Mouse (Mus musculus): Measurements from ENCODE around the gene Ttc34. TPM values are rescaled to one million over a fixed set of nuclear protein-coding genes. Genes with fewer than 3 reads are reported as not detected.

Ttc34 gene
- polyA plus RNA-seq (2012; ENCODE audit: low replicate concordance), result not detected in 2 replicates

DNA sequence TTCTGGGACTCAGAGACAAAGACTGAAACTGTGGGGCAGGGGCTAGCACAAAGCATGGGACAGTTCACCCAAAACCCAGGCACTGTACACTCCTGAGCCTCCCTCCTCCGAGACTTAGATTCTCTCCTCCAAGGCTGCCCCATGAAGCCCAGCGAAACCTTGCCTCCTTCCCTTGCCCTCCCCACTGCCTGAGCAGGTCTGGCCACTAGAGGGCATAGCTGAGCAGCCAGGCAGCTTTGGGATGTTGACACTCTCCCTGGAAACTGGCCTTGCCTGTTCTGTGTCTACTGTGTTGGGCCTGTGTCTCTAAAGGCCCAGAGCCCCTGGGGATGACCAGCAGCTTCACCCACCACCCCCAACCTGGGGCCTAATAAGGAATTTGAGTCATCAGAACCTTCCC lies at the start of gene Ttc34:
Gene Ttc34, plus strand, starts transcription at position 290 of the 400 bp plus-strand sequence.

DNA sequence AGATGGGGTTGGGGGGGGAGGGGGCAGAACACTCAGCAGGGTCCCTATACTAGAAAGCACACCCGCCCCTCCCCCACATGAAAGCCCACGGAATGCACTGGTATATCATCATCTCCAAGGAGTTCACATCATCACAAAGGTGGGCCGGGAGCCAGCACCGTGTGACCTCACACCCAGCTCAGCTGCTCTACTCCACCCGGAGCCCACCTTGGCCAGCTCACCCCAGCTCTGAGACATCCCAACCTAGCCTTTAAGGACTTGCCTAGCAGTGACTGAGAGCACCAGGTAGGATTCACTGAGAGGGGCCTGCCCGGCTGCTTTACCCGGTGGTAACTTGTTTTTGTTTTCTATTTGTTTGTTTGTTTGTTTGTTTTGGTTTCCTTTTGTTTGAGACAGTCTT lies 32.2 kb downstream of the Ttc34 start, which contains the start of gene Mmel1:
Gene Mmel1, plus strand, starts transcription at position 146 of the 400 bp plus-strand sequence.

DNA sequence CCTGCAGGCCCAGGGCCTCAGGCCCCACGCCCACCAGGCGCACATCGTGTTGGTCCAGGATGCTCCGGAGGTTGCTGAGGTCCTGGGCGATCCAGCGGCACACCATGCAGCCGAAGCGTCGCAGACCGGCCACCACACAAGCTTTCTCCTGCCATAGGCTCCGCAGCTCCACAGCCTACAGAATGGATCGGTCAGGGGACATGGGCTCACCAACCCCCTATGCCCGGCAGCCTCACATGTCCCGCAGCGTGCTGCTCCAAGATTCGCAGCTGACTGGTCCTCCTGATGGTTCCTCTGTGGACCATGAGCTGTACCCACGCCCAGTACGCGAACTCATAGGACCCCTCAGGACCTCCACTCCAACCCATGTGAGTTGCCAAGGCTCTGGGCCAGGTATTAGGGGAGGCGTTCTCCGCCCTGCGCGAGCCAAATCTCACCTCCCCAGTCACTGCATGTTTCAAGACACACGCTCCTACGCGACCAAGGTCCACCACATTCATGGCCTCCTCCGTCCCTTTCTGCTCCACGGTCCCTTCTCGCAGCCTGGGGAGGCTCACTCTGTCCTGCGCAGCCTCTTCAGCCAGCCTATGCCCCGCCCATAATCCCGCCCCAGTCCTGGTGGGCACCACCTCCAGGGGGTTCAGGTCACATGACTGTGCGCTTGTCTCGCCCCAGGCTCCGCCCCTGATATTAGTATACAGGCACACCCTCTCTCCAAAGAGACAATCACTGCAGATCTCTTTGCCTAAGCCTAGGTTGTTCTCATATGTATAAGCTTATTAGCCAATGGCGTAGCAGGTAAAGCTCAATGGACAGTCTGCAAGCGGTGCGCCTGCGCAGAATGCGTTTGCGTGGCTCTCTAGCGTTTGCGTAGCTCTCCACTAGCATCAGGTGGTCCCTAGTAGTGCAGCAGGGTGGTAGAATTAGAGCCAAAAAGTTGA lies 61.5 kb downstream of the Ttc34 start, which contains the start of gene Fam213b:
Gene Fam213b, minus strand, starts transcription at position 630 of the 941 bp plus-strand sequence.

Other genes starting within 250 kb of the Ttc34 start
- gene Prdm16, start 200.6 kb upstream of the Ttc34 start, polyA plus RNA-seq (2012; ENCODE audit: low replicate concordance), result 0.25 and 1.6 TPM in 2 replicates
- gene Actrt2, start 169.6 kb upstream of the Ttc34 start, polyA plus RNA-seq (2012; ENCODE audit: low replicate concordance), result not detected in 2 replicates
- gene Mmel1, start 32.1 kb downstream of the Ttc34 start, polyA plus RNA-seq (2012; ENCODE audit: low replicate concordance), result 0.24 TPM in 1 of 2 replicates, not detected in the other
- 3.5 and 11.7 TPM in 2 replicates for gene Fam213b, start 61.7 kb downstream of the Ttc34 start, polyA plus RNA-seq (2012; ENCODE audit: low replicate concordance)
- 12.7 and 106 TPM in 2 replicates for gene Tnfrsf14, start 91.1 kb downstream of the Ttc34 start, polyA plus RNA-seq (2012; ENCODE audit: low replicate concordance)
- 2.0 and 6.4 TPM in 2 replicates for gene Hes5, start 123.5 kb downstream of the Ttc34 start, polyA plus RNA-seq (2012; ENCODE audit: low replicate concordance)
- gene Pank4, start 126.7 kb downstream of the Ttc34 start, polyA plus RNA-seq (2012; ENCODE audit: low replicate concordance), result 17.1 and 43.8 TPM in 2 replicates
- 0.08 and 0.10 TPM in 2 replicates for gene Plch2, start 219.3 kb downstream of the Ttc34 start, polyA plus RNA-seq (2012; ENCODE audit: low replicate concordance)
- gene Pex10, start 229.6 kb downstream of the Ttc34 start, polyA plus RNA-seq (2012; ENCODE audit: low replicate concordance), result 12.5 and 16.8 TPM in 2 replicates
- 36.1 and 45.6 TPM in 2 replicates for gene Rer1, start 248.9 kb downstream of the Ttc34 start, polyA plus RNA-seq (2012; ENCODE audit: low replicate concordance)
- gene Morn1, start 249.1 kb downstream of the Ttc34 start, polyA plus RNA-seq (2012; ENCODE audit: low replicate concordance), result 1.5 and 1.7 TPM in 2 replicates

All from leukemia stem cell, adult 10-12 weeks (primary cell).